Mouse (Mus musculus): ENCODE data around the gene Kars.

Kars gene

DNA sequence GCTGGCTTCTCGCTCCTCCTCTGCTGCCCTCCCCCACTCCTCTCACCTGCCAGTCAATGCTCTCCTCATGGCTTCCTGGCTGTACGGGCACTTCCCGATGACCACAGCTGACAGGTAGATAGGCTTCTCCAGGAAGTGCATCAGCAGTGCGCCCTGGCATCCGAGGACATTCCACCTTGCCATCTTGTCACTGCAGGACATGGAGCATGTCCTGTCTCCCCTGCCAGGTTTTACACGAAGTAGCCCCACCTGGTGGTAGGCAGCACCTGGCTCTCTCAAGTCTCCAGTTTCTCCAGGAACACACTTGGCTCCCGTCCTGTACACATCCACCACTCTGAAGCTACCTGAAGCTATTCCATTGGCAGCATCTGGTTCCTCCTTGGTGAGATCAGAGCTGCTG is 29.0 kb downstream of the Kars start:
- peak in 1 of 2 experiments; percentile 8 for DNase-seq (ENCODE audit: low spot score in 2 of 2)

DNA sequence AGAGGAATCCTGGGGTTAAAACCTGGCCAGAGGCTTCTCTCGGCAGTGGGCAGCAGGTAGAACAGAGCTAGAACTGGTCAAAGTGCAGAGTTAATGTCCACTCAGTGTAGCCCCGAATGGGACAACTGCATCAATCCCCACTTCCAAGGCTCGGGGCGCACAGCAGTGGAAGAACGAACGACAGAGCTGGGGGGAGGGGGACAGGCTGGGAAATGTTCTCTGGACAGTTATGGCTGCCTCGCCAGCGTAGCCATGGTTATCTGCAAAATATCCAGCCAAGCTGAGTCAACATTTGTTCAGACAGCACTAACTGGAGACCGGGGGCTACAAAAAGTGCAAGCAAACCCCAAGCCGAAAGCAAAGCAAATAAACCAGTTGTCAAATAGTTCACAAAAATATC is 33.0 kb downstream of the Kars start:
- DNase-seq (ENCODE audit: low spot score in 2 of 2) = no peak

DNA sequence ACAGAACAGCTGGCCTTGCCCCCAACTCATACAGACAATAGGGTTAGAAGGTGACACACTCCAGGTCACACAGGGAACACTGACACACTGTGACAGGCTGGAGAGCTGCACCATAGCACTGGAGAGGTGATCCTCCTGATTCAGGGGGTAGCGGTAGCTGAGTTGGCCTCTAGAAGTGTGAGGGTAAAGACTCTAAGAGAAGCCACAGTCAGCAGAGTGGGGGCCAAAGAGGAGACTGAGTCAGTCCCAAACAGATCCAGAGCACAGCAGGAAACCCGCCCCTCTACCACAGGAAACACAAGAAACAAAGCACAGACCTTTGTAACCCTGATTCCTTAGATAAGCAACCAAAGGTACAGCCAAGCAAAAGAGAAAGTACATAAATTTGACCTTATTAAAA is 34.8 kb downstream of the Kars start:
- no peak for DNase-seq (ENCODE audit: low spot score in 2 of 2)

DNA sequence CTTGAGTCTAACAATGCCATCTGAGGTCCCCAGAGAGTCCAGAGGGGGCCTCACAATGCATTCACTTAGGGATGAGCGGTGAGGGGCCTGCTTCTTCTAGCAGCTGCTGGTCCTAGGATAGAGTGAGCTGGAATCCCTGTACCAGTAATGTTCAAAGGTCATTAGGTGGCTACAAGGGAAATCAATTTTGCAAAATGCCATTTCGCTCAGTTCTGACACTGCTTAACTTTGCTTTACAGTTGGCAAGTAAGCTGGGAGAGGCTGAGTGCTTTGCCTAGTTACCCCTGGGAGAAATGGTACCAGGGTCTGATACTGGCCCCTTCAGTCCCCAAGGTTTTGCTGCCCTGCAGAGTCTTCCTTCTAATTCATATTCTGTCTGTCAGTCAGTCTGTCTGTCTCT is 35.4 kb downstream of the Kars start:
- no peak for DNase-seq (ENCODE audit: low spot score in 2 of 2)

DNA sequence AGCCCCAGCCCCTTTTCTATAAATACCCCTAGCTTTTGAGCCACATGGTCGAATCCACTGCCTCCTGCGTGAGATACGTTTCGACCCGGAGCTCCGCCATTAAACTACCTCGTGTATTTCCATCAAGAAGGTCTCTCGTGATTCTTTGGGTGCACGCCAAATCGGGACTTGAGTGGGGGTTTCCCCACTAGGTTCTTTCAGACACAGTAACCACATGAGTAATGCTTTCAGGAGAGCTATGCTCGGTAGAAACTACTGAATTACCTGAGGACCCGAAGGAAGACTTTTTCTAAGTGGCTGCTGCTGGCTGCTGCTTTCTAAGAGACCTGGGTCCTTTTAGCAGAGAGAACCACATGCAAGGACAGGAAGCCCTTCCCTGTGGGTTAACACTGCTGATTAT is 37.0 kb downstream of the Kars start:
- no peak for DNase-seq (ENCODE audit: low spot score in 2 of 2)

DNA sequence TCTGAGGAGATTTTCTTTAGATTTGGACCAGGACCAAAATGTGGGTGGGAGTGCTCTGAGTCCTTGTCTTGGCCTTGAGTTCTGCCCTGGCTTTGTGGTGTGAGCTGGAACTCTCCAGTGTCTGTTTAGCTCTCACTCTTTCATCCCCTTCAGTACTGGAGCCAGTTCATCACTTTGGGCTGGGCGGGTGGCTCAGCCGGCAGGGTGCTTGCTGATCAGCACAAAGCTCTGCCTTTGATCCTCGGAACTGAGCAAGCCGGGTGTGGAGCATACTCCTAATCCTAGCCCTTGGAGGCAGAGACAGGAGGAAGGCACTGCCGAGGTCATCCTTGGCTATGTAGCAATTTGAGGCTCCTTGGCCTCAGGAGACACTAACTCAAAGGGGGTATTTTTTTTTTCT is 42.1 kb downstream of the Kars start:
- no peak for DNase-seq (ENCODE audit: low spot score in 2 of 2)

DNA sequence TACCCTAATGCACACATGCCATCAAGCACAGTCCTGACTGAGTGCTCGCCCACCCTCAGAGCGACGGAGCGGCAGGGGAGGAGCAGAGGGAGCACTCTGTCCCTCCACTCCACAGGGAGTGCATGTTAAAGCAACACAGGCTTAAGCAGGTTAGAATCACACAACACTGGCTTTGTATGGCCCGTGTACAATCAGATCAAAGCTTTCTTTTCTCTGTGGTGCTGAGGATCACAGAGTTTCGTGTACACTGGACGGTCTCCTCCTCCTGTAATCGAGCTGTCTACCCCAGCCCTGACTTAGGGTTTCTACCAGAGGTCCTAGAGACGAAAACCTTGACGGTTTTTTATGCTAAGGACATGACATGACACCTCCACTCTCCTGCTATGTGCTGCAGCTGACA is 42.6 kb downstream of the Kars start:
- DNase-seq (ENCODE audit: low spot score in 2 of 2) = no peak

DNA sequence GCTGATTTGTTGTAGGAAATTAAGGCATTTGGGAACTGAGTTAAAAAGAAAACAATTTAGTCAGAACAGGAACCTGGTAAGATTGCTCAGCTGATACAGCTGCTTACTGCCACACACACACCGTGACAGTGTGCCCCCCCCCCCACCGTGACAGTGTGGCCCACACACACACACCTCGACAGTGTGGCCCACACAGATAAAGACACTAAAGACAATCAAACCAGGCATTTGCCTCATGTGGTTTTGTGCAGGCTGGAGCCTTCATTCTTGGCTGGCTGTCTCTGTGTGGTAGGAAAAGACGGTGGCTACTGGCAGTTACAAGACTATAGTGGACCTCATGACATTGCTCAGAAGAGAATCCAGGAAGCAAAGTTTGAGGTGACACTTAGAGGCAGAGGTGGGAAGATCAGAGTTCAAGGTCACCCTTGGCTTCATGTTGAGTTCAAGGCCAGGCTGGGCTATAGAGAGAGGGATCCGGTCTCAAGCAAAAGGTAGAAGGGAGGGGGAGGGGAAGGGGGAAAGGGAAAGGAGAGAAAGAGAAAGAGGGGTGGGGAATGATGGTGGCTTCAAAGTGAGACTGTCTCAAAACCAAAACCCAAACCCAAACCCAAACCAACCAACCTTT is 43.8 kb downstream of the Kars start:
- no peak for DNase-seq (ENCODE audit: low spot score in 2 of 2)

DNA sequence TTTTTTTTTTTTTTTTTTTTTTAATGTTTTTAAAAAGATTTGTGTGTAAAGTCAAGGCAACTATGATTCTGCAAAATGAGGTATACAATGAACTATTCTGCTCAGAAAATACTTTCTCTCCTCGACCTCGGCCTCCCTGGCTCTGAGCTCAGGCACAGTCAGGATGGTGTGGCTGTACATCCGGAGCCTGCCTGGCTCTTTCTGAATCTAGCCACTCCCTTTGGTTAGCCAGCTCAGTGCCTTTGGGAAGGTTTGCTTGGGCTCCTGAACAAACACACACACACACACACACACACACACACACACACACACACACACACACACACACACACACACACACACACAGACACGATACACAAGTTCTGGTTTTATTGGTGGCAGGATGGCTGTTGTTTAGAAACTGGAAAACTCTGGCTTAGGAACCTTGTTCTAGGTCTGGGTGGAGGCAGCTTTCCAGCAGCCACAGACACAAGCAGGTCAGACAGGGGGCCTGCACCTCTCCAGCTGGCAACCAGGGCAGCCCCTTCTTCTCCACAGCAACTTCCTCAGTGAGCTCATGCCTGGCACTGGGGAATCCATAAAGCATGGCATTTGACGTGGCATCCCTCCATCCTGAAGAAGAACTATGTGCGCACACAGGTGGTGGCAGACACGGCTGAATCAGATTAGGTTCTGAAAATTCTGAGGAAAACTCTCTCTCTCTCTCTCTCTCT is 46.1 kb downstream of the Kars start:
- DNase-seq (ENCODE audit: low spot score in 2 of 2) = no peak

DNA sequence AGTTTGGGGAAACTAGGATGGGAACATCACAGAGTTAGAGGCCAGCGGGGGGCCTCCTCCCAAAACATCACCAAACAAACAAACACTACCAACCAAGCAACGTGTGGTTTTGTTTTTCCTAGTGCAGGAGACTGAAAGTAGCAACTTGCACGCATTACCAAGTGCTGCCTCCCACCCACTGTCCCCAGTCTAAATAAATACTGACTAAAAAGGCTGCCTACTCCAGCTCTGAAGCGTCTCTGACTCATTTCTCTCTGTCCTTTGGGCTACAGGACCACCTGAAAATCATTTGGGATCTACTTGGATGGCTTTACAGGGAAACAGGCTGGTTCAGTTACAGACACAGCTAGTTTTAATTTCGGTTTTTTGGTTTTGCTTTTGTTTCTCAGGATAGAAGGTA is 46.8 kb downstream of the Kars start:
- no peak for DNase-seq (ENCODE audit: low spot score in 2 of 2)

DNA sequence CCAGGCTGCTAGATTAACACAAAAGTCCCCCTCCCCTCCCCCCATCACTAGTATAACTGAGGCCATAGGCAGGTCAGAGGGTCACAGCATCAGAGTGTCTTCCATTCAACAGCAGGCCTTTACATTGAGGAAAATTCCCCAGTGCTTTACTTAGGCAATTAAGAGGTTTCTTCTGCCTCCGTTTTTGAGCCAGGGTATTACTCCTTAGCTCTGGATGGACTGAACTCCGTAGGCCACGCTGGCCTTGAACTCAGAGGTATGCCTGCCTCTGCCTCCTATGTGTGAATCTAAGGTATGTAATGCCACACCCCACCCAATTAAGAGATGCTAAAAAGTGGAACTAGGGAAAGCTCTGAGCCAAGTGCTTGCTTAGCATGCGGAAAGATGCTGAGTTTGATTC is 47.6 kb downstream of the Kars start:
- no peak for DNase-seq (ENCODE audit: low spot score in 2 of 2)

DNA sequence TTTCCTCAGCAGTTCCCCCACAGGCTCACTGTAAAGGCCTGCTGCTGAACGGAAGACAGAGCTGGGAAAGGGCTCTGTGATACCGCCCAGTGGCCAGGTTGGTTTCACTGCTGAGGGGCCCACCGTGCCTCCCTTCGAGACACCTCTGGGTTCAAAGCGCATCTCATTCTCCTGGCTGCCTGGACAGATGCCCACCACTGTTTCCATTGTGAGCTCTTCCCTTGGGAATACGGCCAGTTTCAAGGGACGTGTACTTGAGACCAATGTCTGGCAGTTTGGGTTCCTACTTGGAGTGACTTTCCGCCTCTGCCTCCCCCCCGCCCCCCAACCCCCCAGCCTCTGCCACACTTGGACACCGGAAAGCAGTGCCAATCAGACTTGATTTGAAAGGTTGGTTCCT is 48.0 kb downstream of the Kars start:
- no peak for DNase-seq (ENCODE audit: low spot score in 2 of 2)

DNA sequence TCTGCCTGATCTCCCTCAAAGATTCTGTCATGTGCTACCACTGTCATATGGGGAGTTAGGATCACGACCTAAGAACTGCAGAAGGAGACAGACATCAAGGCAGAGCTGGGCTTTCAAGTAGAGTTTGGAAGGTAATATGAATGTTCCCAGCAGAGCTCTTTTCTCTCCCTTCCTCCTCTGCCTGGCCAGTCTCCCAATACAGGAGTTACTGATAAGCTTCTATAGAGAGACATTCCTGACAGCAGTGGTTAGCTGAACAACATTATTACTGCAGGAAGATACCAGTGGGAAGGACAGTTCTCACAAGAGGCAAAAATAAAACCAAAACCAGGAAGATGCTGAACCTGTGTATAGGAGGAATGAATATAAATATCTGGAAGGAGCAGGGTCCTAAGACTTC is 48.5 kb downstream of the Kars start:
- DNase-seq (ENCODE audit: low spot score in 2 of 2) = no peak

DNA sequence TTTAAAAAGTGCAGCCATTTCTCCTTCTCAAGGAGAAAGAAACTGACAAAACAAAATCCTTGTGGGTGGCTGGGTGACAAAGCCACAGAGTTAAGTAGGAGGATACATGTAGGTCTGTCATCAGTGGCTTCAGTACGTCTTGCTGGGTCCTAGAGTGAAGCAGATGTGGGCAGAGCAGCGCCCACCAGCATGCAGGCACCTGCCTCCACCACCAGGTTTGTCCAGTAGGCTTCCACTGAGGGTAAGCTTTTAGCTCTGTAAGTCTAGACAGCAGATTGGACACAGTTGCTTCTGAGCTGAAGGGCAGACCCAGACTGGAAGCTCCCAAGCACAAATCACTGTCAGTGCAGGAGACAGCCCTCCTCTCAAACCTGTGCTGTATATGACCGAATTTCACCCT is 49.8 kb downstream of the Kars start:
- no peak for DNase-seq (ENCODE audit: low spot score in 2 of 2)

DNA sequence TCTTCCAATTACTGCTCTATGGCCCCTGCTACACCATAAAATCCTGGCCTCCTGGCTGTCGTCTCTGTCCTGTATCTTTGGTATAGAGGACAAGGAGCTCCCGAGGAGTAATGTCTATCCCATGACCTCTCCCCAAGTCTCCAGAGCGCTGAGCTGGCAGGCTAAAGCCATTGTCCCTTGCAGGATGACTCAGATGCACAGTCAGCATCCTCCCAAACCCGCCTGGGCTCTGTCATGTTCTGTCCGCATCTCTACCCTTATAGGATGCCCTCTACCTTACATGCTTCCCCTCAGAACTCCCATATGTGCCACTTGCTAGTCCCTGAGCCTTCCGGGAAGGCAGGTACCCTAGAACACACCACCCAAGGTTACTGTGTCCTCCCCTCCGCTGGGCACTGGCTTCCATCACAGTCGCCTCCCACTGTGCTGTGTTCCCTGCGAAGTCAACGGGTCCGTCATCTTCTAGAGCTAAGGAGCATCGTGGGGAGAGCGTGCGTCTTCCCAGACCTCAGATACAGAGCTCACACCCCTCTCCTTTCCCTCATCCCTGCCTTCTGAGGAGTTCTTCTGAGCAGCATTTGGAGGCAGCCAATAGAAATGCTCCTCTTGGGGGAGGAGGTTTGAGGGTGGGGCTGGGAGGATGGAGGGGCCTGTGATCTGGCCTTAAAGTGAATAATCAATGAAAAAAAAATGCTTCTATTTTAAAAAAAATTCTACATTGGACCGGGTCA is 50.4 kb downstream of the Kars start:
- DNase-seq (ENCODE audit: low spot score in 2 of 2) = no peak

DNA sequence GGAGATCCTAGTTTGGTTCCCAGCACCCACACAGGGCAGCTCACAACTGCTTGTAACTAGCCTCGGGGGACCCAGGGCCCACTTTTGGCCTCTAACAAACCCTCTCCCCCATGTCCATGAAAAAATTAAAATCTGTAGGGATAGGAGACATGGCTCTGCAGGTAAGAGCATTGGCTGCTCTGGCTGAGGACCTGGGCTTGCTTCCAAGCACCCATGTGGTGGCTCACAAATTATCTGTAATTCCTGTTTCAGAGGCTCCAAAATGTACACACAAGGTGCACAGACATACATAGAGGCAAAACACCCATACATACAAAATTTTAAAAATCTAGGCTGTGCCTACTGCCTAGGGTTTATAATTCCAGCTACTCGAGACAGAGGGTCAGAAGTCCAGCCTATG is 53.9 kb downstream of the Kars start:
- no peak for DNase-seq (ENCODE audit: low spot score in 2 of 2)

DNA sequence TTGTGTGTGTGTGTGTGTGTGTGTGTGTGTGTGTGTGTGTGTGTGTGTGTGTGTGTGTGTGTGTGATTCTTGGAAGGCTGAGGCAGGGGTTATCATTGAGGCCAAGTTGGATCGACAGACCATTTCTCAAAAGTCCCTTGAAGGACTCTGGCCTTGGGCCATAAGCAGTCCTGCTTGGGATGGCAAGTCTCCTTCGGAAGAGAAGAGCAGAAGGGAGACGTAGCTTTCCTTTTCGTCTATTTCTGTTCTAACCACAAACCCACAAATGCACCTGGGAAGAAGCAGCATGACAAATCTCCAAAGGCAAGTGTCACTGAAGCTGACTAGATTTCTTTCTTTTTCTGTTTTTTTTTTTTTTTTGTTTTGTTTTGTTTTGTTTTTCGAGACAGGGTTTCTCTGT is 55.2 kb downstream of the Kars start:
- no peak for DNase-seq (ENCODE audit: low spot score in 2 of 2)

DNA sequence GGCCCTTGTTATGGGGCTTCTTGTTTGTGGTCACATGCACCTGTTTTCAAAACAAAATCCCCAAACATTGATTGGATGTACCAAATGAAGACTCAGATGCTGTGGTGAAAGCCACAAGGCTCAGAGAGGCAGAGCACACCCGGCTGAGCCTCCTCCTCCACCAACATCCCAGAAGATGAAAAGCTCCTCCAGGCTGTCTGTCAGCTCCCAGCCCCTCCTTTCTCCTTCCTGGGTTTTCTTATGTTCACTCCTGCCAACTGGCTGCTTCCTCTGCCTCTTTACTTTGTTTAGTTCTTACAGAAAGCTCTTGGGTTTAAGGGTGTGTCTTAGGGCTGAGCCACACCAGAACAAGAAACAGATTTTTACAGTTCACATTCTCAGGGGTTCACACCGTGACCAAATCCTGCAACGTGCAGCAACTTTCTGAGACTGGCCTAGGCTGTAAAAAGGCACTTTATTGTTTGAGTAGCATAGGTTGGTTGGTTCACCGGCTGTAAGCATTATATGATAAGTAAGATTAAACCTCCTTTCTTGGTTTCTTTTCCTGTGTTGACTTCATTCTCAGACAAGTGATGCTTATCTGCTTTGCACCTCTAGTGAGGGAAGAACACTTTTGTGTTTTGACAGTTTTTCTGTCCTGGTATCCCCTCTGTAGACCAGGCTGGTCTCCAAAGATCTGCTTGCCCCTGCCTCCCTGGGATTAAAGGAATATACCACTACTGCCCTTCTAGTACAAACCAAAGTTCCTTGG is 56.1 kb downstream of the Kars start:
- DNase-seq (ENCODE audit: low spot score in 2 of 2) = no peak

DNA sequence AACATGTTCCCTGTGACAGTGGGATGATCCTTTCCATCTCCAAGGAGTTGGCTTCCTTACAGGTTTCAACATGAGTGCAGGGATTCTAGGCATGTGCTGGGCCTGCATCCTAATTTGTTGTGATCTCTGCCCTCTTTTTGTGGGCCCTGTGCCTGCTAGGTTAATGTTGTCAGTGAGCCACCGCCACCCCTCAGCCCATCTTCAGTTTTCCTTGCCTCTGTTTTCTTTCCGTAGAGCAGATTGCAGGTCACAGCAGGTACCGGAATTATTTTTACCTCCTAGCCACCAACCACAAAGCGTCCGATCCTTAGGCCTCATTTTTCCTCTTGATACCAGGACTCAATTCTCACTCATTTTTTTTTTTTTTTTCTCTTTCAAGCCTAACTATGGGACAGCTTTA is 59.2 kb downstream of the Kars start:
- no peak for DNase-seq (ENCODE audit: low spot score in 2 of 2)

DNA sequence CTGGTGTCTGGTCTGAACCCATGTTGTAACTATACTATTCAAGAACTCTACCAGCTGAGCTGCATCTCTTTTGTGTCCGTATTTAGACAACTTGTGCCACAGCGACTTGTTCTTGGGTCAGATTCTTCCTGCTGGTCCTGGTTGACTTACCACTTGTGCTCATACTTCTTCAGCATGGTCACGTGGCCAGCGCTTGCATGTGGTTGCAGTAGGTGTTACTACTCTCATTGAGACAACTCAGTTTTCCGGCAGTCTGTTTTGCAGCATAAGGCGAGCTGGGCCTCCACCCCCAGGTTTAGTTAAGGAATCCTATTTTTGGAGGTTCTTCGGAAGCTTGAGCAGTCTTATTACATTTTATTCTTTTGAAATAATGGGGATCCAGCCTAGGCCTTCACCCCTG is 59.8 kb downstream of the Kars start:
- DNase-seq (ENCODE audit: low spot score in 2 of 2) = peak in 1 of 2 experiments; percentile 24

DNA sequence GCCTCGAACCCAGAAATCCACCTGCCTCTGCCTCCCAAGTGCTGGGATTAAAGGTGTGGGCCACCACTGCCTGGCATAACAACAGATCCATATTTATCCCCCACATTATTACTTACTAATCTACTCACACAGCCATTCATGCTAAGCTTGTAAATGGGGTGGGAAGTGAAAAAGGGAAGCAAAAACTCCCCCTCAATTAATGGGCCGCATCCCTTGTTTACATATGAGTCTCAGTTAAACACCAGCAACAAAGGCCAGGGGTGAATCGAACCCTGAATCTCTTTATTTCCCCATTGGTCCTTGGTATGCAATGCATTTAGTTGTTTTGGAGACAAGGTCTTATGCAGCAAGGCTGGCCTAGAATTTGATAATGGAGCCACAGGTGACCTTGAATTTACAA is 60.3 kb downstream of the Kars start:
- DNase-seq (ENCODE audit: low spot score in 2 of 2) = no peak

DNA sequence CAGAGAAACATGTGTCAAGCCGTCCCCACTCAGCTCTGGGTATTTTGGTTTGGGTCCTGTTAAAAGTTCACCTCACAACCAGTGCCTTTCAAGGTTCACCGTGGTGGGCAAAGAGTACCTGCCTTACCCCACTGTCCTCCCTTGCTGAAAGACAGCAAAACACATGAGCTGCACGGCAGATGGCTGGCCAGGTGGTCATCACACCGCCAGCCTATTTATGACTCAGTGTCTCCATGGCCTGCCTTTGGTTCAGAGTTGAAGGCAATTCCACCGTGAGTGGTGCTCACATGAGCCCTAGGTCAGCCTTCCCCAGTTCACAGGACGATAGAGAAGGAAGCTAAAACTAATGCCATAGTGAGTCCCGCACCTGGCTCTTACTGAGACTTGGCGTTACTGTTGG is 63.2 kb downstream of the Kars start:
- DNase-seq (ENCODE audit: low spot score in 2 of 2) = no peak

DNA sequence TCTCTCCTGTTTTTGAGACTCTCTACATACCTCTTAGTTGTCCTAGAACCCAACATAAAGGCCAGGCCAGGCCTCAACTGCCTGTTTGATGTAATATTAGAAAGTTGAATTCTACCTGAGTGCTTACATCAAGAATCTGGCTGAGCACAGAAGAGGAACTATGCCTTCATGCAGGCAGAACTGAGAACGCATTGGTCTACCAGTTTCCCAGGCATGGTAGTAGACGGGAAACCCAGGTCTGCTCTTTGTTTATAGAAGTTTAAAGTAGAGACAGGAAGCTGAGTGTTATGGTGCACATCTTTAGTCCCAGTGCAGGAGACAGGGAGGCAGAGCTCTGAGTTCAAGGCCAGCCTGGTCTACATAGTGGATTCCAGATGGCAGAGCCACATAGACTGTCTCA is 64.0 kb downstream of the Kars start:
- no peak for DNase-seq (ENCODE audit: low spot score in 2 of 2)

Data from spleen, postnatal 14 days (tissue).